27 mouse cellular contexts compared by ENCODE assay signal in the genomic region with DNA sequence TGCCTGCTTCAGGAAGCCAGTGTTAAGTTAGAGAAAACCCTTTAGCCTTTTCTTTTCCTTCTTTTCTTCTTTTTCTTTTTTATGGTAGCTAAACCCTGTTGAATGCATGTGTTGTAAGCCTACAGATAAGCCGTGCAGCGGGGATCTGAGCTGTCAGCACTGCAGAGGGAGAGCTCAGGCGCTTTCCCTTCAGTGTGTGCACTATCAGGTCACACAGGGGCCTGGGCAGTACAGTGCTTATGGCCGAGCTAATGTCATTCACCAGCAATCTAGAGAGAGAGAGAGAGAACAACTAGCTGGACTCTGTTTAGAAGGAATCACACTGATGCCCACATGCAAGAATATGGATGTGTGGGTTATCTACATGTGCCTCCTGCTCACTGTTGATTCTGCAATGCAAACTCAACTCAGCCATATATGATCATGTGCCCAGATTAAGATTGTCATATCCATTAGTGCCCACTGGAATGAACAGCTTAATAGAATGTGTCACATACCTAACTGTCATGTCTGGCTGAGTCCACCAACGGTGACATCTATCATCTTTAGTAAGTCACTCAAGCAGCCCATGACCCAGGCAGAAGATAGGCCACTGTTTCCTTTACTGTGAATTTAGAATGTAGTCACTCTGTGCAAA.
DNase-seq lines count a peak whose midpoint lies in the region; ATAC-seq and TF ChIP-seq lines count a peak whose summit lies in the region.
"Had no signal": no experiment of that assay in that cellular context is flagged by ENCODE, and none has a peak within 500 bp of the region (broad histone marks: within the 10 kb centered on the region; RNA-seq: fewer than 3 reads in every experiment).

No protein-coding gene starts in this region.

- no peak for TF ChIP-seq CTCF in heart, adult 2 months (IDR thresholded peaks at IDR 0.05)

- no peak overlapping the region for H3K4me3 ChIP-seq in forebrain, embryonic 10.5 days
- H3K4me3 ChIP-seq in forebrain, embryonic 14.5 days (ENCODE audit: low read depth, low read length) = no peak overlapping the region
- H3K4me3 ChIP-seq in heart, embryonic 14.5 days (ENCODE audit: control insufficient read depth in 1 of 2, insufficient read depth in 1 of 2, low read depth in 1 of 2, low read length in 2 of 2) = no peak overlapping the region
- no peak overlapping the region for H3K4me3 ChIP-seq in heart, adult 2 months
- no peak overlapping the region for H3K4me3 ChIP-seq in liver, embryonic 11.5 days (ENCODE audit: low read depth, low read length)
- H3K4me3 ChIP-seq: erythroblast, embryonic 14.5 days; forebrain, embryonic 12.5 days; midbrain, embryonic 15.5 days; myocyte; neural tube, embryonic 12.5 days had no signal

- H3K27ac ChIP-seq in forebrain, embryonic 10.5 days = peak overlapping the region; percentile 11; the same call in 1 of the 2 replicates
- no peak overlapping the region for H3K27ac ChIP-seq in forebrain, embryonic 14.5 days (ENCODE audit: low read depth, low read length)
- peak overlapping the region in 1 of 2 experiments; percentile 41; a peak in 2 of 4 replicates for H3K27ac ChIP-seq in heart, embryonic 14.5 days (replicated peaks in 1 of 2; ENCODE audit: control insufficient read depth in 1 of 2, insufficient read depth in 1 of 2, low read depth in 2 of 2, low read length in 2 of 2)
- no peak overlapping the region for H3K27ac ChIP-seq in heart, adult 2 months
- H3K27ac ChIP-seq in liver, embryonic 11.5 days (ENCODE audit: low read depth, low read length) = 0 out of 2 replicates have a peak overlapping the region, but pooled peaks have one; percentile 34
- H3K27ac ChIP-seq: forebrain, embryonic 12.5 days; midbrain, embryonic 15.5 days; neural tube, embryonic 12.5 days had no signal

- no peak for ATAC-seq in forebrain, embryonic 14.5 days
- ATAC-seq in heart, embryonic 14.5 days (ENCODE audit: insufficient number of reproducible peaks, insufficient read depth, low FRiP score, low read depth) = peak; percentile 69; the same call in 1 of the 2 replicates
- ATAC-seq in liver, embryonic 11.5 days (replicated peaks; ENCODE audit: low FRiP score) = peak; percentile 60; the same call in 1 of the 2 replicates
- ATAC-seq in granulocyte monocyte progenitor cell, adult 5-6 weeks (replicated peaks; ENCODE audit: poor library complexity, severe bottlenecking) = no peak
- ATAC-seq: hindbrain, embryonic 16.5 days; midbrain, embryonic 15.5 days had no signal

- no peaks in the 10 kb centered on the region for H3K36me3 ChIP-seq in forebrain, embryonic 10.5 days (replicated peaks)
- no peaks in the 10 kb centered on the region for H3K36me3 ChIP-seq in forebrain, embryonic 14.5 days (ENCODE audit: control insufficient read depth, insufficient read depth, low read length)
- H3K36me3 ChIP-seq in heart, embryonic 14.5 days (ENCODE audit: control insufficient read depth, insufficient read depth, low read length) = no peaks in the 10 kb centered on the region
- no peaks in the 10 kb centered on the region for H3K36me3 ChIP-seq in heart, adult 2 months (ENCODE audit: control insufficient read depth, insufficient read depth, low read length)
- H3K36me3 ChIP-seq in liver, embryonic 11.5 days (ENCODE audit: control insufficient read depth, insufficient read depth, low read length) = no peaks in the 10 kb centered on the region
- H3K36me3 ChIP-seq: forebrain, embryonic 12.5 days; midbrain, embryonic 15.5 days; neural tube, embryonic 12.5 days had no signal

- H3K27me3 ChIP-seq in forebrain, embryonic 10.5 days (ENCODE audit: poor library complexity, severe bottlenecking) = peaks cover 68% of the 10 kb centered on the region
- no peaks in the 10 kb centered on the region for H3K27me3 ChIP-seq in forebrain, embryonic 14.5 days (replicated peaks; ENCODE audit: control insufficient read depth, insufficient read depth, low read length)
- H3K27me3 ChIP-seq in heart, embryonic 14.5 days (ENCODE audit: control insufficient read depth, insufficient read depth, low read length) = peaks cover 48% of the 10 kb centered on the region
- H3K27me3 ChIP-seq in heart, adult 2 months (ENCODE audit: control insufficient read depth, insufficient read depth, low read length) = no peaks in the 10 kb centered on the region
- no peaks in the 10 kb centered on the region for H3K27me3 ChIP-seq in liver, embryonic 11.5 days (replicated peaks; ENCODE audit: control insufficient read depth, insufficient read depth, low read length)
- H3K27me3 ChIP-seq: CH12.LX; megakaryocyte, embryonic 14.5 days; midbrain, embryonic 15.5 days; neural tube, embryonic 12.5 days had no signal

- WGBS in forebrain, embryonic 10.5 days = 52% methylated on average over 5 of the region's 5 CpGs
- WGBS in forebrain, embryonic 14.5 days = 55% methylated on average over 5 of the region's 5 CpGs
- WGBS in heart, embryonic 14.5 days = 12% methylated on average over 5 of the region's 5 CpGs
- WGBS in heart, adult 2 months = 60% methylated on average over 5 of the region's 5 CpGs
- WGBS in liver, embryonic 11.5 days = 46% methylated on average over 5 of the region's 5 CpGs

- TF ChIP-seq EP300 in heart, adult 2 months (IDR thresholded peaks at IDR 0.05; ENCODE audit: insufficient read depth, low read depth, low read length) = no peak

- H3K9ac ChIP-seq in forebrain, embryonic 14.5 days (ENCODE audit: low read length) = no peak overlapping the region
- H3K9ac ChIP-seq in heart, embryonic 14.5 days (ENCODE audit: low read length) = no peak overlapping the region
- H3K9ac ChIP-seq in heart, adult 2 months (ENCODE audit: low read depth, low read length) = no peak overlapping the region
- H3K9ac ChIP-seq in liver, embryonic 11.5 days (ENCODE audit: low read depth, low read length) = no peak overlapping the region
- H3K9ac ChIP-seq: forebrain, embryonic 12.5 days; midbrain, embryonic 15.5 days; neural tube, embryonic 12.5 days had no signal

- H3K79me2 ChIP-seq in heart, adult 2 months (replicated peaks; ENCODE audit: control insufficient read depth, insufficient read depth, low read length) = no peaks in the 10 kb centered on the region

- no peaks in the 10 kb centered on the region for H3K9me3 ChIP-seq in forebrain, embryonic 10.5 days
- H3K9me3 ChIP-seq in forebrain, embryonic 14.5 days (replicated peaks; ENCODE audit: control insufficient read depth, low read length) = no peaks in the 10 kb centered on the region
- no peaks in the 10 kb centered on the region for H3K9me3 ChIP-seq in heart, embryonic 14.5 days (ENCODE audit: control insufficient read depth, low read length)
- H3K9me3 ChIP-seq in liver, embryonic 11.5 days (ENCODE audit: control insufficient read depth, low read length) = no peaks in the 10 kb centered on the region
- H3K9me3 ChIP-seq: forebrain, embryonic 12.5 days; megakaryocyte, embryonic 14.5 days; midbrain, embryonic 15.5 days; neural tube, embryonic 12.5 days had no signal

- TF ChIP-seq POLR2A in heart, adult 2 months (IDR thresholded peaks at IDR 0.05; ENCODE audit: insufficient read depth, low read depth, low read length) = no peak

- H3K4me1 ChIP-seq in forebrain, embryonic 10.5 days = peaks cover 61% of the 10 kb centered on the region
- peaks cover 8% of the 10 kb centered on the region; the same call in 1 of the 2 replicates for H3K4me1 ChIP-seq in forebrain, embryonic 14.5 days (ENCODE audit: control insufficient read depth, insufficient read depth, low read length)
- H3K4me1 ChIP-seq in heart, embryonic 14.5 days (ENCODE audit: control insufficient read depth in 2 of 2, insufficient read depth in 2 of 2, low read length in 2 of 2) = peaks cover 17 to 36% of the 10 kb centered on the region in 2 experiments
- no peaks in the 10 kb centered on the region for H3K4me1 ChIP-seq in heart, adult 2 months (ENCODE audit: control insufficient read depth, insufficient read depth, low read length)
- H3K4me1 ChIP-seq in liver, embryonic 11.5 days (replicated peaks; ENCODE audit: control insufficient read depth, insufficient read depth, low read length) = peaks cover 15% of the 10 kb centered on the region; the same call in 1 of the 2 replicates
- H3K4me1 ChIP-seq: midbrain, embryonic 15.5 days had no signal

- H3K4me2 ChIP-seq in forebrain, embryonic 14.5 days (ENCODE audit: low read length) = no peak overlapping the region
- H3K4me2 ChIP-seq in heart, embryonic 14.5 days (ENCODE audit: low read length) = no peak overlapping the region
- H3K4me2 ChIP-seq in liver, embryonic 11.5 days = no peak overlapping the region
- H3K4me2 ChIP-seq: forebrain, embryonic 12.5 days; midbrain, embryonic 15.5 days; neural tube, embryonic 12.5 days had no signal

- intact Hi-C loops in heart, adult 2 months (cut with DNase I) = no loop called here

- no peak for DNase-seq in forebrain, embryonic 10.5 days (ENCODE audit: extremely low spot score, low spot score)
- no peak for DNase-seq in forebrain, embryonic 14.5 days (ENCODE audit: low spot score)
- DNase-seq in heart, adult 2 months = no peak
- no peak for DNase-seq in liver, embryonic 11.5 days (ENCODE audit: low spot score)
- no peak for DNase-seq in liver
- peak; percentile 68 for DNase-seq in retina, embryonic 14.5 days (ENCODE audit: low spot score)
- DNase-seq: adrenal gland, adult 8-10 months; cerebellum, adult 2 months; cerebellum, postnatal 14 days; gastrocnemius, postnatal 10 days; kidney, adult 11 months; kidney, postnatal 14 days; layer of hippocampus, adult 9-11 months; lung, adult 18-20 months; lung, postnatal 4 days; thymus, adult 2 months; thymus, postnatal 36 days had no signal

Comparison
In these comparisons a context has a peak if more than half of its experiments do, and no peak if none do; other contexts are left out.
1. H3K27ac ChIP-seq: peak in forebrain, embryonic 10.5 days (single experiment) and liver, embryonic 11.5 days (single experiment); none in forebrain, embryonic 14.5 days (single experiment) and heart, adult 2 months (single experiment).
2. ATAC-seq: peak in heart, embryonic 14.5 days (single experiment) and liver, embryonic 11.5 days (single experiment); none in forebrain, embryonic 14.5 days (single experiment) and granulocyte monocyte progenitor cell, adult 5-6 weeks (single experiment).